Mouse (Mus musculus) heart, embryonic 13.5 days (tissue): Measurements from ENCODE around the gene Rnaset2b. TPM values are rescaled to one million over a fixed set of nuclear protein-coding genes. Genes with fewer than 3 reads are reported as not detected.
"Not testable (repeated sequence)": the region's sequence is repeated elsewhere in the genome, so short reads cannot be mapped to it uniquely, and the experiment has no call there.

Experiments
- ATAC-seq: fragments of 200-750 bp; cut with Nextera tagmentation; 2 replicates; pipeline ENCODE4 v1.8.0; 2017; ENCODE audit warnings: moderate TSS enrichment; ENCODE audit not compliant: insufficient number of reproducible peaks, low FRiP score, low TSS enrichment; ENCODE audit errors: extremely low read depth
- H3K27ac ChIP-seq: fragments of 300-500 bp; sonication (generic); replicated peaks from 2 replicates; pipeline ENCODE4 v1.5.1; 2015; ENCODE audit warnings: moderate library complexity, mild to moderate bottlenecking, inconsistent platforms
- H3K27me3 ChIP-seq: fragments of 300-500 bp; sonication (generic); replicated peaks from 2 replicates; pipeline ENCODE4 v1.6.1; 2015; ENCODE audit warnings: mild to moderate bottlenecking, inconsistent platforms
- H3K36me3 ChIP-seq: fragments of 300-500 bp; sonication (generic); 2 replicates; pipeline ENCODE4 v1.6.1; 2015; ENCODE audit warnings: mild to moderate bottlenecking, inconsistent platforms
- H3K4me1 ChIP-seq: fragments of 300-500 bp; sonication (generic); 2 replicates; pipeline ENCODE4 v1.6.1; 2015; ENCODE audit warnings: inconsistent platforms
- H3K4me2 ChIP-seq: fragments of 300-500 bp; sonication (generic); 2 replicates; pipeline ENCODE4 v1.6.1; 2015; ENCODE audit warnings: inconsistent platforms, mild to moderate bottlenecking, moderate library complexity
- H3K4me3 ChIP-seq: fragments of 300-500 bp; sonication (generic); 2 replicates; pipeline ENCODE4 v1.5.1; 2015; ENCODE audit warnings: moderate library complexity, mild to moderate bottlenecking, inconsistent platforms
- H3K9ac ChIP-seq: fragments of 300-500 bp; sonication (generic); 2 replicates; pipeline ENCODE4 v1.6.1; 2015; ENCODE audit warnings: inconsistent platforms, mild to moderate bottlenecking, moderate library complexity
- H3K9me3 ChIP-seq: fragments of 300-500 bp; sonication (generic); 2 replicates; pipeline ENCODE4 v1.6.1; 2016; ENCODE audit warnings: inconsistent platforms
- WGBS: fragments of 180-500 bp; shearing (Covaris S2); methylation state at CpG from one replicate; pipeline ENCODE4 v1.1.7; 2015; ENCODE audit warnings: mixed read lengths; 5-methylcytosine and 5-hydroxymethylcytosine counted together
- polyA plus RNA-seq: library from polyadenylated mRNA; unstranded; fragments of >200 nt; fragmentation: Nextera tagmentation; extraction: Ambion mirVana; gene quantifications from 2 replicates; pipeline ENCODE4 v1.2.1, GENCODE M21; 2015

The Rnaset2b gene
- polyA plus RNA-seq, 1 experiment from 2014 or later = 245 TPM

GRCm38 (mm10) chr17:7030204-7030603 lies 59.8 kb downstream of the Rnaset2b start:
- H3K36me3 ChIP-seq, H3K27me3 ChIP-seq, H3K4me3 ChIP-seq, H3K4me2 ChIP-seq, H3K27ac ChIP-seq, ATAC-seq, H3K9ac ChIP-seq, H3K4me1 ChIP-seq, H3K9me3 ChIP-seq: not testable (repeated sequence)
- 47% methylated on average over 7 of the region's 7 CpGs for WGBS

GRCm38 (mm10) chr17:7030622-7031174 lies 60.3 kb downstream of the Rnaset2b start:
- WGBS = 53% methylated on average over 3 of the region's 6 CpGs
- H3K9ac ChIP-seq, ATAC-seq: not testable (repeated sequence)

GRCm38 (mm10) chr17:7033192-7034166 lies 63.0 kb downstream of the Rnaset2b start:
- not testable (repeated sequence) for H3K4me3 ChIP-seq, H3K36me3 ChIP-seq, ATAC-seq, H3K27me3 ChIP-seq, H3K27ac ChIP-seq, H3K4me2 ChIP-seq, H3K4me1 ChIP-seq, H3K9me3 ChIP-seq, H3K9ac ChIP-seq
- WGBS = 63% methylated on average over 3 of the region's 17 CpGs

More at GRCm38 (mm10) chr17:7030622-7031174, 60.3 kb downstream of the Rnaset2b start:
- not testable (repeated sequence) for H3K4me3 ChIP-seq, H3K4me2 ChIP-seq, H3K4me1 ChIP-seq, H3K9me3 ChIP-seq, H3K27me3 ChIP-seq, H3K27ac ChIP-seq, H3K36me3 ChIP-seq

Other genes with a start within 250 kb of the Rnaset2b start
- gene Ezr, start 187.8 kb upstream of the Rnaset2b start, polyA plus RNA-seq = 103 and 105 TPM in 2 replicates
- gene Rsph3b, start 22.0 kb upstream of the Rnaset2b start, polyA plus RNA-seq = 52.5 and 57.9 TPM in 2 replicates
- 26.5 and 27.6 TPM in 2 replicates for gene Tagap1, start 9.5 kb upstream of the Rnaset2b start, polyA plus RNA-seq
- 0.13 and 0.17 TPM in 2 replicates for gene Gm49721, start 8.3 kb downstream of the Rnaset2b start, polyA plus RNA-seq
- gene Gm1604a, start 54.9 kb downstream of the Rnaset2b start, polyA plus RNA-seq = not detected in 2 replicates
- 35.9 and 37.5 TPM in 2 replicates for gene Rps6ka2, start 199.5 kb downstream of the Rnaset2b start, polyA plus RNA-seq